Mouse (Mus musculus): ENCODE measurements at regions not wholly inside any gene's neighbourhood (a gene's known extent, or its start where the extent isn't known, plus 50 kb on each side); places are given as distances from the start of the nearest gene placed in this dataset.
A peak's percentile ranks its signal among the peaks of the same experiment; 100 is the strongest.

DNA sequence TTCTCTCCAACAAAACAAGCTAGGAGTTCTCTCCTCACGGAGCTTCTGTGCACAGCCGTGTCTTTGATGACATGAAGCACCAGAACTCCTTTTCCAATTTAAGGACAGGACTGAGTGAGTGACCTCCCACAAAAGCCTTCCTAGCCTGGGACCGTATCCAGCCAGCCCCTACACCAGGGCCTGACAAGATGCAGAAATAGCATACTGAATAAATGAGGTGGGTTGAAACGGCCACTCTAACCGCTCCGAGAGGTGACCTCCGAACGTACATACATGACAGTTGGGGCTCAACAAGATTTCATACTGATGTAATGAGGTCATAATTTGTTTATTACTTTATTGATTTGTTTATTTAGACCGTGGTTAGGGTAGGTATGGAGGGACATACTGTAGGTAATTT, 101.9 kb upstream of the Mrps22 start:
- no peaks in the 10 kb centered on the region for H3K27me3 ChIP-seq (ENCODE audit: control insufficient read depth, insufficient read depth, low read length)
- DNase-seq (ENCODE audit: low spot score, missing footprints), result no peak
- 88% methylated on average over 9 of the region's 9 CpGs for WGBS
- no peak overlapping the region for H3K4me2 ChIP-seq
- H3K9ac ChIP-seq (ENCODE audit: low read length), result no peak overlapping the region
- H3K4me3 ChIP-seq (ENCODE audit: low read depth, low read length), result no peak overlapping the region
- no peak overlapping the region for H3K27ac ChIP-seq (ENCODE audit: low read depth, low read length)
- no peaks in the 10 kb centered on the region for H3K4me1 ChIP-seq (ENCODE audit: control insufficient read depth, insufficient read depth, low read length)
- no peaks in the 10 kb centered on the region for H3K9me3 ChIP-seq (ENCODE audit: control insufficient read depth, low read length)
- no peaks in the 10 kb centered on the region for H3K36me3 ChIP-seq (ENCODE audit: control insufficient read depth, insufficient read depth, low read length)
- no peak for ATAC-seq (ENCODE audit: low FRiP score)

GRCm38 (mm10) chr9:98700571-98700970, 99.1 kb upstream of the Mrps22 start:
- no peak overlapping the region for H3K4me2 ChIP-seq
- no peak overlapping the region for H3K9ac ChIP-seq (ENCODE audit: low read length)
- H3K27ac ChIP-seq (ENCODE audit: low read depth, low read length), result no peak overlapping the region
- ATAC-seq (ENCODE audit: low FRiP score) (no peak), DNase-seq (ENCODE audit: low spot score, missing footprints) (no peak)
- H3K27me3 ChIP-seq (ENCODE audit: control insufficient read depth, insufficient read depth, low read length), result no peaks in the 10 kb centered on the region
- H3K4me1 ChIP-seq (ENCODE audit: control insufficient read depth, insufficient read depth, low read length), result no peaks in the 10 kb centered on the region
- WGBS, result 92% methylated on average over 5 of the region's 5 CpGs
- H3K9me3 ChIP-seq (ENCODE audit: control insufficient read depth, low read length), result no peaks in the 10 kb centered on the region
- no peak overlapping the region for H3K4me3 ChIP-seq (ENCODE audit: low read depth, low read length)
- H3K36me3 ChIP-seq (ENCODE audit: control insufficient read depth, insufficient read depth, low read length), result no peaks in the 10 kb centered on the region

GRCm38 (mm10) chr9:98697155-98697554, 95.7 kb upstream of the Mrps22 start:
- ATAC-seq (ENCODE audit: low FRiP score) (no peak), DNase-seq (ENCODE audit: low spot score, missing footprints) (no peak)
- Histone ChIP-seq H3K4me2 (no peak overlapping the region), H3K27ac (ENCODE audit: low read depth, low read length) (no peak overlapping the region), H3K4me1 (ENCODE audit: control insufficient read depth, insufficient read depth, low read length) (no peaks in the 10 kb centered on the region), H3K27me3 (ENCODE audit: control insufficient read depth, insufficient read depth, low read length) (no peaks in the 10 kb centered on the region), H3K9me3 (ENCODE audit: control insufficient read depth, low read length) (no peaks in the 10 kb centered on the region), H3K4me3 (ENCODE audit: low read depth, low read length) (no peak overlapping the region), H3K9ac (ENCODE audit: low read length) (no peak overlapping the region), H3K36me3 (ENCODE audit: control insufficient read depth, insufficient read depth, low read length) (no peaks in the 10 kb centered on the region)
- 44% methylated on average over 7 of the region's 7 CpGs for whole genome bisulfite sequencing

GRCm38 (mm10) chr9:98695035-98695434, 93.6 kb upstream of the Mrps22 start:
- no peaks in the 10 kb centered on the region for H3K9me3 ChIP-seq (ENCODE audit: control insufficient read depth, low read length)
- H3K4me1 ChIP-seq (ENCODE audit: control insufficient read depth, insufficient read depth, low read length), result no peaks in the 10 kb centered on the region
- DNase-seq (ENCODE audit: low spot score, missing footprints), result no peak
- no peaks in the 10 kb centered on the region for H3K27me3 ChIP-seq (ENCODE audit: control insufficient read depth, insufficient read depth, low read length)
- WGBS, result 85% methylated on average over 10 of the region's 10 CpGs
- ATAC-seq (ENCODE audit: low FRiP score), result no peak
- H3K27ac ChIP-seq (ENCODE audit: low read depth, low read length), result no peak overlapping the region
- no peaks in the 10 kb centered on the region for H3K36me3 ChIP-seq (ENCODE audit: control insufficient read depth, insufficient read depth, low read length)
- H3K9ac ChIP-seq (ENCODE audit: low read length), result no peak overlapping the region
- H3K4me3 ChIP-seq (ENCODE audit: low read depth, low read length), result no peak overlapping the region
- H3K4me2 ChIP-seq, result no peak overlapping the region

DNA sequence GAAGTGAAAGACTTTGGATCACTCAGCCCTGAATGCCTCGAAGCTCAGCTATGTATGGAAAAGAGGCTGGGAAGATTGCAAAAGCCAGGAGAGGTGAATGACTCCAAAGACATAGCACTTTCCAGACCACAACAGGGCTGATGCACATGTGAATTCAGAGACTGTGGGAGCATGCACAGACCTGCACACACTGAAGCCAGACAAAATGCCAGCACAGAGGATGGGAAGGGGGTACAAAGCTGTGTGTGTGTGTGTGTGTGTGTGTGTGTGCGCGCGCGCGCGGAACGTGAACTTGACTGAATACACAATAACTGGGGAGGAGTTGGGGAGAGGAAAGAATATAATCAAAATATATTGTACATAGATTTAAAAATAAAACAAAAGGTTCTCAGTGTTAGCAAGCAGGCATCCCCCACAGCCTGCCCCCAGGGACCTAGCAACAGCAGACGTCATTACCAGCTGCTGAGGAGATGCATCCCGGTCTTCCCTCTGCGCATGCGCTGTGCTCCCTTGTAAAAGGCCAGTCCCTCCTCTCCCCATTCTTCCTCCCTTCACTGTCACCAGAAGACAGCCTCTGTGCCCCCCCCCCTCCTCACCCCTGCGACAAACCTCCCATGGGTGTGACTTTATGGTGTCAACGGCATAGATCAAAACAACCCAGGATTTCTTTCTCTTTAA, 89.5 kb upstream of the Mrps22 start:
- no peak for DNase-seq (ENCODE audit: low spot score, missing footprints)
- no peak overlapping the region for H3K4me3 ChIP-seq (ENCODE audit: low read depth, low read length)
- WGBS, result 84% methylated on average over 14 of the region's 14 CpGs

GRCm38 (mm10) chr9:98685548-98685947, 84.1 kb upstream of the Mrps22 start:
- DNase-seq (ENCODE audit: low spot score, missing footprints) (no peak), ATAC-seq (ENCODE audit: low FRiP score) (no peak)
- Histone ChIP-seq H3K36me3 (ENCODE audit: control insufficient read depth, insufficient read depth, low read length) (no peaks in the 10 kb centered on the region), H3K27me3 (ENCODE audit: control insufficient read depth, insufficient read depth, low read length) (no peaks in the 10 kb centered on the region), H3K9ac (ENCODE audit: low read length) (no peak overlapping the region), H3K4me2 (no peak overlapping the region), H3K27ac (ENCODE audit: low read depth, low read length) (no peak overlapping the region), H3K4me1 (ENCODE audit: control insufficient read depth, insufficient read depth, low read length) (no peaks in the 10 kb centered on the region), H3K4me3 (ENCODE audit: low read depth, low read length) (no peak overlapping the region), H3K9me3 (ENCODE audit: control insufficient read depth, low read length) (no peaks in the 10 kb centered on the region)
- 87% methylated on average over 7 of the region's 7 CpGs for whole genome bisulfite sequencing

More for the DNA sequence above, 89.5 kb upstream of the Mrps22 start:
- Histone ChIP-seq H3K9me3 (ENCODE audit: control insufficient read depth, low read length) (no peaks in the 10 kb centered on the region), H3K27ac (ENCODE audit: low read depth, low read length) (no peak overlapping the region), H3K27me3 (ENCODE audit: control insufficient read depth, insufficient read depth, low read length) (no peaks in the 10 kb centered on the region), H3K4me1 (ENCODE audit: control insufficient read depth, insufficient read depth, low read length) (no peaks in the 10 kb centered on the region), H3K9ac (ENCODE audit: low read length) (no peak overlapping the region), H3K4me2 (no peak overlapping the region), H3K36me3 (ENCODE audit: control insufficient read depth, insufficient read depth, low read length) (no peaks in the 10 kb centered on the region)
- ATAC-seq (ENCODE audit: low FRiP score), result no peak

GRCm38 (mm10) chr9:98684336-98684735, 82.9 kb upstream of the Mrps22 start:
- no peak overlapping the region for H3K4me3 ChIP-seq (ENCODE audit: low read depth, low read length)
- no peaks in the 10 kb centered on the region for H3K4me1 ChIP-seq (ENCODE audit: control insufficient read depth, insufficient read depth, low read length)
- no peaks in the 10 kb centered on the region for H3K9me3 ChIP-seq (ENCODE audit: control insufficient read depth, low read length)
- ATAC-seq (ENCODE audit: low FRiP score) (no peak), DNase-seq (ENCODE audit: low spot score, missing footprints) (peak; percentile 67)
- no peak overlapping the region for H3K9ac ChIP-seq (ENCODE audit: low read length)
- no peak overlapping the region for H3K4me2 ChIP-seq
- no peaks in the 10 kb centered on the region for H3K36me3 ChIP-seq (ENCODE audit: control insufficient read depth, insufficient read depth, low read length)
- no peak overlapping the region for H3K27ac ChIP-seq (ENCODE audit: low read depth, low read length)
- no peaks in the 10 kb centered on the region for H3K27me3 ChIP-seq (ENCODE audit: control insufficient read depth, insufficient read depth, low read length)
- 91% methylated on average over 6 of the region's 6 CpGs for WGBS

DNA sequence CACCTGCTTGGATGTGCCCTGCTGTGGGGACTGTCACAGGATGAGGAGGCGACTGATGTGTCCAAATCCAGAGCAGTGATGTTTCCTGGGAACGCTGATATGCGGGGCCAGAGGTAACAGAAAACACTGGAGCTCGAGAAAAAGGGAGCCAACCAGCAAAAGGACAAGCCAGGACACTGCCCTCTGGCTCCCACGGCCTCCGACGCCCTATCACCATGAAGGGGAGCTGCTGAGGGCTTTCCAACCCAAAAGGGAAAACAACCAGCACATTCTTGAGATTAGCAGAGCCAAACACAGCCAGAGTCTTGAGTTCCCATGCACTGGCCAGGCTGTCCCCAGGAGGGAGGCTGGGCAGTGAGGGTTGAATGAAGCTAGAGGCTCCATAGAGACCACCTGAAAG, 74.2 kb upstream of the Mrps22 start:
- Histone ChIP-seq H3K27me3 (ENCODE audit: control insufficient read depth, insufficient read depth, low read length) (no peaks in the 10 kb centered on the region), H3K4me2 (no peak overlapping the region), H3K27ac (ENCODE audit: low read depth, low read length) (no peak overlapping the region), H3K9ac (ENCODE audit: low read length) (no peak overlapping the region), H3K9me3 (ENCODE audit: control insufficient read depth, low read length) (no peaks in the 10 kb centered on the region), H3K36me3 (ENCODE audit: control insufficient read depth, insufficient read depth, low read length) (no peaks in the 10 kb centered on the region), H3K4me3 (ENCODE audit: low read depth, low read length) (no peak overlapping the region), H3K4me1 (ENCODE audit: control insufficient read depth, insufficient read depth, low read length) (no peaks in the 10 kb centered on the region)
- WGBS, result 81% methylated on average over 7 of the region's 7 CpGs
- no peak for DNase-seq (ENCODE audit: low spot score, missing footprints)
- no peak for ATAC-seq (ENCODE audit: low FRiP score)

GRCm38 (mm10) chr9:98673461-98674114, 72.1 kb upstream of the Mrps22 start:
- peak; percentile 6 for DNase-seq (ENCODE audit: low spot score, missing footprints)
- Histone ChIP-seq H3K4me3 (ENCODE audit: low read depth, low read length) (no peak overlapping the region), H3K4me1 (ENCODE audit: control insufficient read depth, insufficient read depth, low read length) (no peaks in the 10 kb centered on the region), H3K9ac (ENCODE audit: low read length) (no peak overlapping the region), H3K4me2 (no peak overlapping the region), H3K36me3 (ENCODE audit: control insufficient read depth, insufficient read depth, low read length) (no peaks in the 10 kb centered on the region), H3K27me3 (ENCODE audit: control insufficient read depth, insufficient read depth, low read length) (no peaks in the 10 kb centered on the region), H3K27ac (ENCODE audit: low read depth, low read length) (no peak overlapping the region), H3K9me3 (ENCODE audit: control insufficient read depth, low read length) (no peaks in the 10 kb centered on the region)
- WGBS, result 83% methylated on average over 13 of the region's 13 CpGs
- ATAC-seq (ENCODE audit: low FRiP score), result no peak
